Mouse (Mus musculus) cerebellum, postnatal 36 days (tissue): Measurements from ENCODE around the gene S100a8.

Experiments used
- DNase-seq, 2 experiments: peaks; one replicate each; pipeline ENCODE4 v3.0.0; 2021 to 2022; ENCODE audit warnings: mixed read lengths in 2 of 2

Gene S100a8

GRCm38 (mm10) chr3:90683929-90684328 lies 15.2 kb downstream of the S100a8 start:
- no peak for DNase-seq

GRCm38 (mm10) chr3:90686835-90687234 lies 18.1 kb downstream of the S100a8 start:
- no peak for DNase-seq

- no peak for DNase-seq
These were observed 24.7 kb downstream of the S100a8 start for GRCm38 (mm10) chr3:90693496-90693895.

- no peak for DNase-seq
These were observed 26.8 kb downstream of the S100a8 start, which contains the start of gene S100a9 for GRCm38 (mm10) chr3:90695613-90696012. TSS of gene S100a9 (minus strand) at chr3:90695721.

- DNase-seq, result no peak
These were observed 33.5 kb downstream of the S100a8 start for GRCm38 (mm10) chr3:90702244-90702643.

- peak in 1 of 2 experiments; percentile 9 for DNase-seq
These were observed 39.9 kb downstream of the S100a8 start for GRCm38 (mm10) chr3:90708523-90709202.

GRCm38 (mm10) chr3:90709591-90710460 lies 41.0 kb downstream of the S100a8 start:
- DNase-seq, result peak; percentile 63 to 69
